Mouse (Mus musculus) mouse embryonic stem cell (cell line): ENCODE measurements around the gene Ttll7.

Source experiments
- in situ Hi-C, 2 experiments: fragments of 300-500 bp; cut with MboI; formaldehyde crosslinking; loops; 1 replicate in 1 of 2; 3 replicates in 1 of 2; pipeline ENCODE4 v1.14.3; 2019 to 2020; ENCODE audit warnings: low sequenced_read_pairs in 2 of 2, low pct_unique_long_range_greater_than_20kb in 1 of 2, mixed read lengths in 1 of 2; ENCODE audit not compliant: unreplicated experiment in 1 of 2

Ttll7 gene

DNA sequence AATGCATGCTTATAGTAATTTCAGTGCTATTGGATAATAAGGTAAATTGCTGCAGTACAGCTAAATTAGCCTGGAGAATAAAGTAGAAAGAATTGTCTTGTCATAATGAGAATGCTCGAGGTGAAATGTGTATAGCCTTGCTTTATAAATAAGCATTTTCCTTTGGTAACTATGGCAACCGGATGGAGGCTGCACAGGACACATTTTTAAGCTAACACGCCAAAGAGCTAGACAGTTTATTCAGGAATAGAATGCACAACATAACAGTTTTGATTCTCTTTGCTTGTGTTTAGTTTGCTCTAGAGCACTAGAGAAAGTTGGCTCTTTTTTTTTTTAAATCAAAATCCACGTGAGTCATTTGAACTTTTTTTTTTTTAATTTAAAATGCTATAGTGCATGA, 49.6 kb downstream of the Ttll7 start:
- in situ Hi-C loops: no loop called here

DNA sequence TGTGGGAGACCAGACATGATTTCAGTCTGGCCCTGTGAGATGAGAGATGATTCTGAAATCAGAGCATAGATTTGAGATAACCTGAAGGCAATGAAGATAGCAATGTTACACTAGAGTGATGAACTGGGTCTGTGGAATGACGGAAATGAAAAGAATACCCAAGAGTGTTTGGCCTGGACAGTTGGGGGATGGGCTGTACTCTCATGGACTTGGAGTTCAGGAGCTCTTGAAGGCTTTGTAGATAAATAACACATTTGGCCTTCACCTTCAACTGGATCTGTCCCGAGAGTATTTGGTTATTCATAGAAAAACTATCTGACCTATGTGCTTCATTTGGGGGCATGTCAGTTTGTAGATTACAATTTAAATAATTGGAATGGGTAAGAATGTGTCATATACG, 53.4 kb downstream of the Ttll7 start:
- in situ Hi-C loops: no loop called here

DNA sequence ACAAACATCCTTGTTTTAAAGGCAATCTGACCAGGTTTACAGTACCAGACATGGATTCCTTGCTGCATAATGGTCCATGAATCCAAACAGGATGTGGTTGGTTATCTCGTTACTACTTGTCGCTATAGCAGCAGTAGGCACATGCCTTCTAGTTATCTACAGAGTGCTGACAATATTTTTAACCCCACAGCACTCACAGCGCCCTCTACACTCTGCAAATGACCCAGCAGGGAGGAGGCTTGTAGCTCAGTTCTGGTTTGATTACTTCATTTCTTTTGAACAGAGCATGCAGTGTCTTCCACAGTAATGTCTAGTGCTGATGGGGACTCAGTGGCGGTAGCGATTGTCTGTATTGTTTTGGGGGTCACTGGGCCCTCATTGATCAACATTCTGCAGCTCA, 56.8 kb downstream of the Ttll7 start:
- in situ Hi-C loops: no loop called here

DNA sequence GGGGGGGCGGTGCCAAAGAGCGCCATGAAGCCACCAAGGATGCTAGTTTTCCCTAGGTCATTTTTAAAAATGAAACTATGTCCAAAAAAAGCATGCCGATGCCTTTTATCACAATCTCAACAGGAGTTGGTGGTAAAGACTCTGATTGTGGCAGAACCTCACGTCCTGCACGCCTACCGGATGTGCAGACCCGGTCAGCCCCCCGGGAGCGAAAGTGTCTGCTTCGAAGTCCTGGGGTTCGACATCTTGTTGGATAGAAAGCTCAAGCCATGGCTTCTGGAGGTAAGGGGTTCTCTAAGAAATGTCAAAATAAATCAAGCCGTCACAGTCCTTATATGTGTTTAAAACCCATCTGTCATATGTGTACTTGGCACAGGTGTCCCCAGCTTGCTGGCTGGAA, 60.9 kb downstream of the Ttll7 start:
- in situ Hi-C loops: no loop called here

DNA sequence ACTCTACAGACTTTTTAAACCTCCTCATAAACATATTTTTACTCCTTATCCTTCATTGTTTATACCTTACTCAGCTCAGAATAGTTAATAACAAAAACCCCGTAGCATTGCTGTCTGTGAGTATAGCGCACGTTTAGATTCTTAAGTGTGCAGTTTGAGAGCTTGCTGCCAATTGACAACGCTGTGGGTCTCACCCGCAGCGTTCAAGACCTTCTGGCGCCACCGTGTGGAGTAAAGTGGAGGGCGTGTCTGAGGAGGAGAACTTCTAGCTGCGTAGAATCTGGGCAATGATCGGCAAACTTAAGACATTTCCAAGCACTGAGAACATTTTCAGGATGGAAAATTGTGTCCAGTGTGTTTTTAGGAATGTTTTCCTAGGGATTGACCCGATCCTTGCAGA, 62.6 kb downstream of the Ttll7 start:
- in situ Hi-C loops: no loop called here

DNA sequence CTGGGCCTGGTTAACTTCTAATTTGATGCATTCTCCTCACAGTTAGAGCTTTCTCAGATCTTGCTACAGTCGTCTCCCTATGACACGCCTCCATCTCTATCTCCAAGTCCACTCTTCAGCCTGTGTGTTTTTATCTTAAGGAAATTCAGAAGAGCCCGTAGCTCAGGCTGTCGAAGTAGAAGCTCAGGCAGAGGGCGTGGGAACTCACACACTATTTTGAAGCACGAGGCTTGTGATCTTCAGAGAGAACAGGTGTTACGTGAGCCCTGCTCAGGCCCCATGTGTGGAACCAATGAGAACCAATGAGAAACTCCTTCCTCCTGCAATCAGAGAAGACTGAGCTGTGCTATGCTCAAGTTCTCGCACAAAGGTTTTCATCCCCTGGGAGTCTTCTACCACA, 65.7 kb downstream of the Ttll7 start:
- in situ Hi-C loops: no loop called here

DNA sequence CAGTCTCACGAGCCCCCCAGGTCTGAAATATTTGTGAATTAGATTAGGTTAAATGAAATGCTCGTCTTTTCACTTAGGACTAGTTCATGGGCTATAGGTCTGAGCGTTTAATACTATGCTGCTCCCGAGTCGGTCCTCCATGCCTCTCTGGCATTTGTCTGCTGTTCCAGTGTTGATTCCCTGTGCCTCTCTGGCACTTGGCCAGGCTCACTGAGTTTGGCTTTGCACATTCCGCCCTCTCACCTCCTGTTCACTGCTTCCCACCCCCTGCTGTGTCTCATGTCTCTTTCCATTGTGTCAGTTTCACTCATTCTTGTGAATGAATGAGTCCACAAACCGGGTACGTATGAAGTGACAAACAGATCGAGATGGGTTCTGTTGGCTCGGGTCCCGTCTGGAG, 66.2 kb downstream of the Ttll7 start:
- in situ Hi-C loops: no loop called here

DNA sequence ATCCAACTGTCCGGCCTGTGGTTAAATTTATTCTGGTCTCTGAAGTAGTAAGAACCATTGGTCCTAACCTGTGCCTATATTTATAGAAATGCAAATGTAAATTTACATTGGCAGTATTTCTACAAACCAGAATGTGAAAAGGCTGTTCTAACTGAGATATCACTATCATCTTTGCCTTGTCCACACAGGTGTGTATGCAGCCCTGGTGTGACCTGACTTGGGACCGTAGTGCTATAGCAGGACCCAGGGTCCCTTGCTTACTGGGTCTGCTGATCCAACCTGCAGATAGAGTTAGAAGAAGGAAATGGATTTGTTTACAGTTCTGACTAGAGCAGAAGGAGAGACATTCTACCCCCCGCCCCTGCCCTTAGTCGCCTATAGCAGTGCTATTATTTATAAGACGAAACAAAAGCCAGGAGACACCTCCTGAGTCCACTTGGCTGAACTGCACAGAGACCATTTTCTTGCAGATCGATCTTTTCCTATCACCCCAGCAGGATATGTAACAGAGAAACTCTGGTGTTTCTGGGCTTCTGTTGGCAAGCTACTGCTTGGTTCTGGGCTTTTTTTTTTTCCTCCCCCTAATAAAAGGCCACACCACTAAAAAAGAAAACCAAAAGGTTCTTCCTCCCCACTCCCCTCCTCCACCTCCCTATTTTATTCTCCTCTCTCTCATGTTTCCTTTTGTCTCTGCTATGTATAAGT, 75.3 kb downstream of the Ttll7 start:
- in situ Hi-C loops: loop anchor here (25.0 kb wide), 2 partner anchors 590 to 740 kb away; no protein-coding TSS in a partner anchor

DNA sequence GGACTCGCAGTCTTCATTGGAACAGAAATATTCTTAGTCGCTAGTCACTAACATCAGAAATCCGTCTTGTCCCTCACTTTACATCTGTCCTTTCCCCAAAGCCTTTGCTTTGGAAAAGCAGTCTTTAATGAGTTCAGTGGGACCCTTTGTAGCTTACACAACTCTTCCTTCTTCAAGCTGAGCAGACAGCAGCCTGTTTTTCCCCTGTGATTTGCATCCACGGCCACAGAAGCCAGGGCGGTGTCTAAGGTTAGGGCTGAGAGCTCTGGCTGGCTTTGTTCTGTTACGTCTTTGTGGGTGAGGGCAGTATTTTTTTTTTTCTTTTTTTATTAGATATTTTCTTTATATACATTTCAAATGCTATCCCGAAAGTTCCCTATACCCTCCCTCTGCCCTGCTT, 76.0 kb downstream of the Ttll7 start:
- in situ Hi-C loops: loop anchor here (25.0 kb wide), 2 partner anchors 591 to 741 kb away; no protein-coding TSS in a partner anchor

DNA sequence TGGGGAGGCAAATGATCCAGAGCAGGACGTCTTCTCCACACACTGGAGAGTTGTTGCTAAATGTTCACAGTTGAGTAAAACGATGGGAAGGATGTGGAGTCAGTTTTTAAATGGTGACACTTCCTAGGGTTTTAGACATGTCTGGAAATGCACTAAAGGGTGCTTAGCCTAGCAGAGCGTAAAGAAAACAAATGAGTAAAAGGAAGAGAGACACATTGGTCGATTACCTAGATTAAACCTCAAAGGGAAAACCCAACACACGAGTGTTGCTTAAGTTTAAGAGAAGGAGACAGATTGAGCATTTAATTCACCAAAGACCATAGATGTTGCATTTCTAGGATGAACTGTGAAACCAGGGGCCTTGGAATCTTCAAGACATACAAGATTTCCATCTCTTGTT, 76.8 kb downstream of the Ttll7 start:
- in situ Hi-C loops: loop anchor here (25.0 kb wide), 2 partner anchors 592 to 742 kb away; no protein-coding TSS in a partner anchor

DNA sequence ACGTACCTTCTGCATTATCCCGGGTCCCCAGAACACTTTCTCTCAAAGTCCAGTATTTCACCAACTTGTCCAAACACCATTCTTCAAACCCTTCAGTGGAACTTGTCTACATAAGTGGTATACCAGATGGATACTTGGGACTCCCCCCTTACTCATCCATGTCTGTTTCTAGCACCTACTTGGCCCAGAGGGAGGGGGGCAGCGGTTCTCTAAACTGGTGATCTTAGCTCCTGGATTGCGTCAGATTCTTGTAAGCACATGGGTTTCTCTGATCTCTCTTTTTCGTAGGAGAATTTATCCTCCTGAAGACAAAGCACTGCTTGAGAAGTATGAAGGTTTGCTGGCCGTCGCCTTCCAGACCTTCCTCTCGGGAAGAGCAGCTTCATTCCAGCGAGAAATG, 79.0 kb downstream of the Ttll7 start:
- in situ Hi-C loops: loop anchor here (25.0 kb wide), 2 partner anchors 594 to 744 kb away; no protein-coding TSS in a partner anchor

DNA sequence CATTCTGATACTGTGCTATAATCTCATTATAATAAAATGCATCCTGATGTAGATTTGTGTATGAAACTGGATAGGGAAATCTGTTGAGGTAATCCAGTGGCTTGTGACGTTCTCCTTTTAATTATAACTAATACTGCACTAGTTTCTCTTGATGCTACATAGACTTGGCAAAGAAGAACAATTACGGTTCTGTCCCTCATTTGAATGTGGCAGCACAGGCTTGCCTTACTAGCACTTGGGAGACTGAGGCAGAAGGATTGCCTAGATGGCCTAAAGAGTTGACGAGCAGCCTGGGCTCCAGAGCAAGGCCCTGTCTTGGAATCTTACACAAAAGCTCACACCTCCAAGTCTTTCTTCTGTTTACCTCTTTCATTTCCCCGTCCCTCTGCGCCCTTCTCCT, 80.3 kb downstream of the Ttll7 start:
- in situ Hi-C loops: loop anchor here (25.0 kb wide), 2 partner anchors 595 to 745 kb away; no protein-coding TSS in a partner anchor

DNA sequence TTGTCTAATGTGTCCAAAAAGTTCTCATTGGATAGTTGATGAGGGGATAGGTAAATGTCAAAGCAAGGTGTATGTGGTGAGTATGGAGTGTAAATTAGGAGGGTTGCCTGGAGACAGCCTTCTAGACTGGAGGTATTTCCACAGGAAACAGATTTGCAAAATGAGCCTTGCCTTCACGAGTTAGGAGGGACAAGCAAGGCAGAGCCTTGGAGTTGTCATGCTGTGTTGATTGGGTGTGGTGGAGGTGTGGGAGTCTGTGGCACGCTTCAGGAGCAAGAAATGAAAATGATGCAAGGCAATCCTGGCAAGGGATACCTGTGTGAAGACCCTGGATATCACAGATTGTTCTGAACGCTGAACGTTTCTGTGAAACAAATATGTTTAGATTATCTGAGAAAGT, 84.7 kb downstream of the Ttll7 start:
- in situ Hi-C loops: loop anchor here (25.0 kb wide), 2 partner anchors 600 to 750 kb away; no protein-coding TSS in a partner anchor

DNA sequence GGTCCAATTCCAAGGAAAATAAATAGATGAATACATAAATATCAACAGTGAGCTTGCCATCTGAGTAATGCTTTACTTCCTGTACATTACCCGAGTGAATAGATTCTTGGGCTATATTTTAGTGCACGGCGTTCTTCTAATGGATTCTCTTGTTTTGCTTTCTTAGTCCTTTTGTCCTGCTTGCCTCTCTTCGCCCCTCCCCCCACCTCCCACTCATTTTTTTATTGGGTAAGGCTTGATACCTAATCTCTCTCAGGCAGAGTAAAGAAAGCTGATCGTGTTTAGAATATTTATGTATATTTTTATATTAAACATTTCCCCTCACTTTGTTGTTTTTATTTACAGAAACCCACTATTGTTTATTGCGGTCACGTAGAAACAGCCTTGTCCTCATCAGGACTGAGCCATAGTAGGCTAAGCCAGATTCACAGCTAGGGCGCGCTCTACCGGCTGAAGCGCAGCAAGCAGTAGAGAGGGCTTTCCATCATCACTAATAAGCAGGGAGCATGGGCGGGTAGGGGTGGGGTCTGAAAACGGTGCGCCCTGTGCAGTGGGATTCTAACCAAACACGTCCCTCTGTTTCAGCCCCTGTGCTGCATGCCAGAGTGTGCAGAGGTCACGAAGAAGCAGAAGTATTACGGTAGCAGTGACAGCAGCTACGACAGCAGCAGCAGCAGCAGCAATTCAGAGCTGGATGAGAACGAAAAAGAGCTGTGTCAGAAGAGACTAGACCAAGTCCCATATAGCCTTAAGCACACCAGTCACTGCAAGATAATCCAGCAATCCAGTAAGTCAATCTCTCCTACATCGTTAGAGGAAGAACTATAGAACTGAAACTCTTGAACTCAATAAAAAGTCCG, 87.5 kb downstream of the Ttll7 start:
- in situ Hi-C loops: loop anchor here (25.0 kb wide), 2 partner anchors 602 to 752 kb away; no protein-coding TSS in a partner anchor

DNA sequence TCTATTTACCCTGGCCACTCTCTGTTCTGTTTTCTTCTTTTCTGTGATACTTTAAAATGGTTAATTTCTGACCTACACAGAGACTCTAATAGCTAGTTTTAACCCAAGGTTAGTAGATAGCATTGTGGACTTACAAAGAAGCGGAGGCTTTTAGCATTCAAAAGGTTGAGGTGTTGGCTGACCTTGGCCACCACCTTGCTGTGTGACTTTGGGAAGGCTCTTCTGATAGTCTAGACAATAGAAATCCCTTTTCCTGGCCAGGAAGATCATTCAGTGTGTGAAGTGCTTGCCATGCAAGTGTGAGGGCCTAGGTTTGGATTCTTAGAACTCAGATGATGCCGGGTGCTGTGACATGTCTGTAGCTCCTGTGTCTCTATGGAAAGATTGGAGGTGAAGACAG, 90.9 kb downstream of the Ttll7 start:
- in situ Hi-C loops: loop anchor here (25.0 kb wide), 2 partner anchors 606 to 756 kb away; no protein-coding TSS in a partner anchor

DNA sequence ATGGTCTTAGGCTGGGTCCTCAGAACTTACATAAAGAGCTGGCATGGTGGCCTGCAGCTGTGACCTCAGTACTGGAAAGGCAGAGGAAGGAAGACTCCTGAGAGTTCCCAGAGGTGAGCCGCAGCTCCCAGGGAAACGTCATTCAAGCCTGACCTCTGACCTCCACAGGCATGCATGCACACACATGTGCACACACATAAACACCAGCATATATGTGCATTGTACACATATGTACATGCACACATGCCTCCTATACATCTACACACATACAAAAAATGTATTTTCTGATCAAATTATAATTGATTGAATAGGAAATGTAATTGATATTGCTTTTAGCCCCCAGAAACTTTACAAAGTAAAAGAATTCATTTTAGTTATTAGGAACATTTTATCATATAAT, 93.2 kb downstream of the Ttll7 start:
- in situ Hi-C loops: loop anchor here (25.0 kb wide), 2 partner anchors 608 to 758 kb away; no protein-coding TSS in a partner anchor

DNA sequence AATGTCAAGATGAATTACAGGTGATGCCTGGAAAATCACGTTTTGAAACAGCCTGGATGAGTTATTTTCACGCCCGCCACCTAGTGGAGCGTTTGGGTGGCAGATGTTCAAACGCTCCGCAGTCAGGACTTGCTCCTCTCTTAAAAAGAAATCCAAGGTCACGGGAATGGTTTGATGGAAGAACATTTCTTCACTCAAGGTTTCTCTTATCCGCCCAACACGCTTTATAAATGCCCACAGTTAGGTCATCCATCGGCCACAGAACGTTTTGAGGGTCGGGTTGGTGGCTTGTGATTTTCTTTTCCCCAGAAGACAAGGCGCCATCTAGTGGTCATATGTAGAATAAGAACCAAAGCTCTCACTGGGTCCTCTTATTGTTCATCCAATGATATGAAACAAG, 93.7 kb downstream of the Ttll7 start:
- in situ Hi-C loops: loop anchor here (25.0 kb wide), 2 partner anchors 609 to 759 kb away; no protein-coding TSS in a partner anchor

DNA sequence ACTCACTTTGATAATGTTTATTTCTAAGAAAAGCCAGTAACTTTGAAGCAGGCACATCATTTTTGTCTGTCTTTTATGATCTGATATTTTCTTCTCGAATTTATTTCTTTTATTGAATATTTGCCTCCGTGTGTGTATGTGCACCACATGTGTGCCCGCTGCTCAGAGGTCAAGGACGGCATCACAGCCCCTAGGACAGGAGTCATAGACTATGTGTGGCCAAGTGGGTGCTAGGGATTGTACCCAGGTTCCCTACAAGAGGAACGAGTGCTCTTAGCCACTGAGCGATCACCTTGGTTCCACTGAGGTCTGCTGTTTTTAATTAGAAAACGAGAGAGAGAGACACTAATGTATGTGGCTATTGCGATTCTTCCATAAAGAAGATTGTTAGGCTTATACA, 94.5 kb downstream of the Ttll7 start:
- in situ Hi-C loops: loop anchor here (25.0 kb wide), 2 partner anchors 609 to 759 kb away; no protein-coding TSS in a partner anchor

DNA sequence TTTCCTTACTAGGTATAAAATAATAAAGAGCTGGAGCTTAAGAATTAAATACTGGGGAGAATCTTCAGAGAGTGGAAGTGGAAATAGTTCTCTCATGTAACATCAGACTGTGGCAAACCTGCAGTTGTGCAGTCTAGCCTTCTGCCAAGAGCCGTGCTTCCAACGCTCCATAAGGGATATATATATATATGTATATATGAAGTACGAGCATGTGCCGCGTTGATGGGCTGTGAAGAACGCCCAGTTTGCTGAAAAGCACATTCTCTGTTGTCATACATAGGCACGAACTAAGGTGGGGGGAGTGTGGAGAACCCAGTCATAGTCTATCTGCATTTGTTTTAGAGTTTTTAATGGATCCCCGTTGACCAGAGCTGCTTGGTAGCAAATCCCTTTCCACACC, 104.6 kb downstream of the Ttll7 start:
- in situ Hi-C loops: no loop called here
